Mouse (Mus musculus) MEL (cell line): Measurements from ENCODE around the gene Mindy3.

Source experiments
- KAT2A ChIP-seq: conservative IDR thresholded peaks from 2 replicates; pipeline ENCODE4 v1.6.1; 2012; ENCODE audit warnings: low read depth, low read length, improper control_type of control experiment, inconsistent platforms
- MYC ChIP-seq: IDR thresholded peaks from 2 replicates; pipeline ENCODE4 v1.6.1; 2011; ENCODE audit warnings: low read depth, mild to moderate bottlenecking, low read length, improper control_type of control experiment, moderate library complexity
- POLR2A ChIP-seq, 2 experiments: IDR thresholded peaks; 2 replicates each; pipeline ENCODE4 v1.6.1; 2011 to 2012; ENCODE audit warnings: low read length in 2 of 2, mild to moderate bottlenecking in 2 of 2, control low read depth in 1 of 2, improper control_type of control experiment in 1 of 2, low read depth in 1 of 2, moderate library complexity in 1 of 2; ENCODE audit not compliant: control insufficient read depth in 1 of 2, insufficient read depth in 1 of 2, poor library complexity in 1 of 2
- POLR2AphosphoS2 ChIP-seq: IDR thresholded peaks from 2 replicates; pipeline ENCODE4 v1.6.1; 2011; ENCODE audit warnings: low read length, improper control_type of control experiment
- POLR2AphosphoS5 ChIP-seq: IDR thresholded peaks from 2 replicates; pipeline ENCODE4 v1.6.1; 2012; ENCODE audit warnings: low read depth, borderline replicate concordance, mild to moderate bottlenecking, inconsistent platforms, low read length, moderate library complexity, mixed read lengths
- SMC3 ChIP-seq: IDR thresholded peaks from 2 replicates; pipeline ENCODE4 v1.6.1; 2011; ENCODE audit warnings: low read depth, low read length, improper control_type of control experiment

DNA sequence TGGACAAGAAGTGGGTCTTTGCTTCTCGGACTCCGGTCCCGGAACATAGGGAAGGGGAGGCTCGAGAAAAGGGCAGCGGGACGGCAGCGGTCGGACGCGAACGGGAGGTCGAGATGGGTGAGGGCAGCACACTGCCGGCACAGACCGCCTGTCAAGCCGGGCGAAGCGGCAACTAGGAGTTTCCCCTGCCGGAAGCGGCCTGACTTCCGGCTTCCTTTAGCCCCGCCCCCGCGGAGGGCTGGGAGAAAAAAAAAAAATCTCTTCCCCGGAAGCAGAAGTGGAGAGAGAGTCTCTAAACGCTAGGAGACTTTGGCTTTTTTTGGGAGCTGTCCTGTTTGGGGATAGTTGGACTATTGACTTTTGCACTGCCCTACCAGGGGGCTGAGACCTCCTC, at the start of gene Mindy3:
- TF ChIP-seq MYC (no peak), KAT2A (no peak; the same call in 1 of the 2 replicates), POLR2AphosphoS5 (no peak), POLR2AphosphoS2 (peak; percentile 91), SMC3 (no peak), POLR2A (IDR thresholded peaks at IDR 0.05; ENCODE audit: control insufficient read depth in 1 of 2, insufficient read depth in 1 of 2, low read depth in 1 of 2, low read length in 2 of 2, poor library complexity in 1 of 2) (peak; percentile 93)
